Mouse (Mus musculus): Measurements from ENCODE around the gene Nav3. TPM values are rescaled to one million over a fixed set of nuclear protein-coding genes. Genes with fewer than 3 reads are reported as not detected.
"Not testable (repeated sequence)": the region's sequence is repeated elsewhere in the genome, so short reads cannot be mapped to it uniquely, and the experiment has no call there.

Nav3 gene
- polyA plus RNA-seq, 1 experiment from 2014 or later = 1.6 TPM

DNA sequence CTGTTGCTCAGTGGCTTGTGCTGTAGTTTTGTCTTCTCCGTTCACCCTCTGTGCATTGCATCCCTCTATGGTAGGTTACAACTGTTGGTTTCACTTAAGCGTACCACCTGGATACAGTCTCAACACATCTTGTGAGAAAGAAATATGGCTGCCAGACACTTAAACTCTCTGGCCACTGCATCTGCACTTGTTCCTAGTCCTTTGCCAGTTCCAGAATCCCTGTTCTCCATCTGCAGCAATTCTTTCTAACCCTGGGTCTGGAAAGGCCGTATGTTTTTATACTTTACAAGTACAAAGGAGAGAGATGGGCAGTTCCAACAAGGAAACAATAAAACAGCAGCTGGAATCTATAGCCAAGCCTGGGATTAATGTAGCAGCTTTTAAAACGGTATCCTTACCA is 418.5 kb downstream of the Nav3 start:
- Histone ChIP-seq H3K4me3 (no peak overlapping the region), H3K27ac (ENCODE audit: poor library complexity, severe bottlenecking) (no peak overlapping the region), H3K36me3 (no peaks in the 10 kb centered on the region), H3K9ac (no peak overlapping the region), H3K4me1 (replicated peaks) (no peaks in the 10 kb centered on the region), H3K4me2 (no peak overlapping the region), H3K9me3 (replicated peaks) (no peaks in the 10 kb centered on the region), H3K27me3 (replicated peaks) (no peaks in the 10 kb centered on the region)
- WGBS = 82% methylated on average over 4 of the region's 4 CpGs
- no peak for ATAC-seq (ENCODE audit: insufficient number of reproducible peaks, low FRiP score)

DNA sequence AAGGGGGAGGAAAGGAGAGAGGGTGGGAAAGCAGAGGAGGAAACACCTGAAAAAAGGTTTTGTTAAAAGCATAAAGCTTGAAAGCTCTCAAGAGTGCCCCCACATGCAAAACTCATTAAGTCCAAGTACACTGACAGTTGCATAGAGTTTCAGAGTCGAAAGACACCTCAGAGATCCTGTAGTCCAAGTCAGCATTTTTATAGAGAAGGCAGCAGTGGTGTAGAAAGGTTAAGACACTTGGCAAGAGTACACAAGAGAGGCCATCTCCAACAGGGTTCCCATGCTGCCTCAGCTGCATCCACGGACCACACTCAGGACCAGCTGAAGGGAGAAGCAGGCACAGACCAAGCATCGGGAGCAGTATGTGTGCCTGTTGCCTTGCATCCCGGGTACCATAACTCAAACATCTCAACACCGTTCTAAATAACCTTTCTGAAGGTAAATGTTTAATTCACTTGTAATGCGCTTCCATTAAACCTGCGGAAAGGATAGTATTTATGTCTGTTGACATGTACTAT is 421.4 kb downstream of the Nav3 start:
- Histone ChIP-seq H3K4me3 (no peak overlapping the region), H3K4me1 (replicated peaks) (no peaks in the 10 kb centered on the region), H3K27me3 (replicated peaks) (no peaks in the 10 kb centered on the region), H3K4me2 (no peak overlapping the region), H3K36me3 (no peaks in the 10 kb centered on the region), H3K9me3 (replicated peaks) (no peaks in the 10 kb centered on the region), H3K9ac (no peak overlapping the region), H3K27ac (ENCODE audit: poor library complexity, severe bottlenecking) (no peak overlapping the region)
- ATAC-seq (ENCODE audit: insufficient number of reproducible peaks, low FRiP score) = no peak
- WGBS = 88% methylated on average over 7 of the region's 7 CpGs

DNA sequence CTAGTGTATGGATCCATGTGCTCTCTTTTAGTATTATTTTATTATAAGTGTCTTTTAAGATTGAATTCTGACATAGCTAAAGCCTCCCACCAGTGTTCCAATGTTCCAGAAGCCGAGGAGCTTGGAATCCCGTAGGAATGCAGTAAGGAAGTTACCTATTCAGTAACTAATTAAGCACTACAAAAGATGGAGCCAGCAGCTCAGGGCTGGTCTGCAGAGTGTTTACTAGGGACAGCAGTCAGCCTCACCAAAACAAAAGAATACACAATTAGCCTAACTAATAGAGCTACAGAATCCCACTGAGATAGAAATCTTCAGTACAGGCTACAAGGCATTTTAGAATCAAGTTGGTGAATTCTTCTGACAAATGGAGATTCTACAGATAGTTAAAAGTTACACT is 431.1 kb downstream of the Nav3 start:
- H3K9me3 ChIP-seq (replicated peaks); H3K9ac ChIP-seq; H3K27me3 ChIP-seq (replicated peaks); H3K4me1 ChIP-seq (replicated peaks); ATAC-seq (ENCODE audit: insufficient number of reproducible peaks, low FRiP score); H3K36me3 ChIP-seq; H3K27ac ChIP-seq (ENCODE audit: poor library complexity, severe bottlenecking); H3K4me3 ChIP-seq; H3K4me2 ChIP-seq: not testable (repeated sequence)
- WGBS = 83% methylated on average over 2 of the region's 2 CpGs

DNA sequence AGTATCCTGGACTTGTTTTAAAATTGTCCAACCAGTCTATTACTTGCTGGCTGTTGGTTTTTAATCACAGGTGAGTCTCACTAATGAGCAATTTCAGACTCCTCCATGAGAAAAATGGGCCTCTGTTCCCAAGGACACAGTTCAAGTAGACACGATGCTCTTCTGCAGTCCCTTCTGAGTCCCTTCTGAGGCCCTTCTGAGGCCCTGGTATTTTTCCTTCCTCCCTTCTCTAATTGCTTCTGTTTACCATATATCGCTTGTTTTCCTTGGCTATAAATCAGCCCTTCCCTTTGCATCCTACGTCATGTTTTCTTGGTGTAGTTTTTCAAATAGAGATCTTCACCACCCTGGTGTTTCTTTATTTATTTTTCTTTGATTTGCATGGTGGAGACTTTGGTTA is 433.9 kb downstream of the Nav3 start:
- Histone ChIP-seq H3K4me2 (no peak overlapping the region), H3K27ac (ENCODE audit: poor library complexity, severe bottlenecking) (no peak overlapping the region), H3K9ac (no peak overlapping the region), H3K27me3 (replicated peaks) (no peaks in the 10 kb centered on the region), H3K36me3 (no peaks in the 10 kb centered on the region), H3K4me1 (replicated peaks) (no peaks in the 10 kb centered on the region), H3K4me3 (no peak overlapping the region), H3K9me3 (replicated peaks) (0 out of 2 replicates have a peak, but pooled peaks cover 3% of the 10 kb centered on the region)
- 73% methylated on average over 3 of the region's 3 CpGs for WGBS
- ATAC-seq (ENCODE audit: insufficient number of reproducible peaks, low FRiP score) = no peak

DNA sequence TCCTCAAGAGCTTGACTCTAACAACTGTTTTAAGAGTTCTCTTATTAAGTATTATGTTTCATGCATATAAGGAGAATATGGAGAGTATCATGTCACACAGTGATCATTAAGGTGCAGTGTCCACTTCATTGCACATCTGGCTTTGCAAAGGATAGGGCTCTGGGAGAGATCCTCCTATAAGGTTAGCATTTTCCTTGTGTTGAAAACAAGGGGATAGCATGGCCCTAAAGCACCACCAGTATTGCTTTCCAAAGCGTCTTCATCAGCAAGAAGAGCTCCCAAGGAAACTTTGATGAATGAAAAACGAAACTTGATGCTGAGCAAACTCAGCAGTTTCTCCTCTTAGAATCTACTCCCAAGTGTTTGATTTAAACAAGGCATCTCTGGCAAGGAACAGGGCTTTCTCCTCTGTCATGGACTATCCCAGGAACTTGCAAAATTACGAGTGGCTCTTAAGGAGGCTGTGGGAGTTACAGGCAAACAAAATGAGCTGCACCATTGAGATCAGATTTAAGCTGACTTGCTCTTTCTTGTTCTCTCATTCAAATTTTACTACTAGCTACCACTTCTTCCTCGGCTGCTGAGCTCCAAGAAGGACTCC is 436.6 kb downstream of the Nav3 start:
- no peak for ATAC-seq (ENCODE audit: insufficient number of reproducible peaks, low FRiP score)
- 60% methylated on average over 4 of the region's 4 CpGs for WGBS

DNA sequence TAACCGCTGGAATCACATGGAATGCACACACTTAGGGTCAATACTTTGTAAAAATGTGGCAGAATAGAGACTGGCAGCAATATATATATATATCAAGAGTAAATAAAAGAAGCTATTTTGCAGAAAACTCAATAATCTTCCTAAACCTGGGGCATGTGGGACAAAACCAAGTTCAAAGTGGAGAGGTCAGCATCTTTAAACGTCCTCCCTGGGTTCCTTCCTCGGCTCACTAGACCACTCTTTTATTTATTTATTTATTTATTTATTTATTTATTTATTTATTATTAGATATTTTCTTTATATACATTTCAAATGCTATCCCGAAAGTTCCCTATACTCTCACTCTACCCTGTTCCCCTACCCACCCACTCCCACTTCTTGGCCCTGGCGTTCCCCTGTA is 454.7 kb downstream of the Nav3 start:
- not testable (repeated sequence) for H3K27me3 ChIP-seq (replicated peaks); H3K9ac ChIP-seq; H3K9me3 ChIP-seq (replicated peaks); H3K4me3 ChIP-seq; H3K4me1 ChIP-seq (replicated peaks); H3K4me2 ChIP-seq; H3K27ac ChIP-seq (ENCODE audit: poor library complexity, severe bottlenecking); H3K36me3 ChIP-seq; ATAC-seq (ENCODE audit: insufficient number of reproducible peaks, low FRiP score)
- 79% methylated on average over 5 of the region's 5 CpGs for WGBS

More for the DNA sequence above, 436.6 kb downstream of the Nav3 start:
- Histone ChIP-seq H3K27ac (ENCODE audit: poor library complexity, severe bottlenecking) (no peak overlapping the region), H3K9ac (no peak overlapping the region), H3K4me1 (replicated peaks) (no peaks in the 10 kb centered on the region), H3K36me3 (no peaks in the 10 kb centered on the region), H3K4me2 (no peak overlapping the region), H3K9me3 (replicated peaks) (0 out of 2 replicates have a peak, but pooled peaks cover 3% of the 10 kb centered on the region), H3K4me3 (no peak overlapping the region), H3K27me3 (replicated peaks) (no peaks in the 10 kb centered on the region)

DNA sequence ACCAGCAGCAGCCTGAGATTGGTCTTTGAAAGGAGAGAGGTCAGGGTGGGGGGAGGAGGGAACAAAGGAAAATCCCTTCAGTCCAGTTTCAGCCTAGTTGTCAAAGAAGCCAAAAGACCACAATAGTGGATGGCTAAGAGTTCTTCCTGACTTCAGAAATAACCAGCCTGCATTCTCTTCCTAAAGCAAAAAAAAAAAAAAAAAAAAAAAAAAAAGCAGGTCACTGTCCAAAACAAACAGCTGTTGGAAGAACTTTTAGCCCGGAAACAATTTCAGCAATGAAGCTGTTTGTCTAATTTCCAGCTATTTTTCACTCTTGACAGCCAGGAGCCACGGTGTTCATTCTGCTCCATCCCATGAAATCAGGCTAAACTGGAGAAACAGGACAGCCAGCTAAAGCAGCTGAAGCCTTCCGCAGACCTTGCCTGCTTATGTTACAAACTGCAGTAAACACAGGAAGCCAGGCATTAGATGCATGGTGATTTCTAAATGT is 455.2 kb downstream of the Nav3 start:
- 44% methylated on average over 3 of the region's 3 CpGs for WGBS
- Histone ChIP-seq H3K27ac (ENCODE audit: poor library complexity, severe bottlenecking) (no peak overlapping the region), H3K4me3 (no peak overlapping the region), H3K9me3 (replicated peaks) (no peaks in the 10 kb centered on the region), H3K36me3 (no peaks in the 10 kb centered on the region), H3K4me2 (no peak overlapping the region), H3K4me1 (replicated peaks) (no peaks in the 10 kb centered on the region), H3K27me3 (replicated peaks) (no peaks in the 10 kb centered on the region), H3K9ac (no peak overlapping the region)
- no peak for ATAC-seq (ENCODE audit: insufficient number of reproducible peaks, low FRiP score)

DNA sequence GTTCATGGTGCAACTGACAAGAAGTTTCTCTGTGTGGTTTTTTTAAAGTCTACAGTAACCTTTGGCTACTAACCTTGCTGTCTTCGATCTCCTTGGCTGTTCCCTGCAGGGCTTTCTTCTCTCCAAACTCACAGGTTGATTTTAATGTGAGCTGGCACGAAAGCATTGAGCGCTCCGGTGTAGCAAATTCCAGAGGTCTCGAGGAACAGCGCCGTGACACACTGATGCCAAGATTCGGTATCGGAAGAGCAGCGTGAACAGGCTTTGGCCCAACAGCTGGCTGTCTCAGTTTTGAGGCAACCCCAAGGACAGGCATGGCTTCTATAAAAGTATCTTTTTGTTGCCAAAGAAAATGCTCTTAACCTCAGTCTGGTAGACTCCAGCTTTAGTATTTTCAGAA is 456.1 kb downstream of the Nav3 start:
- Histone ChIP-seq H3K9ac (no peak overlapping the region), H3K27ac (ENCODE audit: poor library complexity, severe bottlenecking) (no peak overlapping the region), H3K4me2 (no peak overlapping the region), H3K4me1 (replicated peaks) (no peaks in the 10 kb centered on the region), H3K36me3 (no peaks in the 10 kb centered on the region), H3K27me3 (replicated peaks) (no peaks in the 10 kb centered on the region), H3K4me3 (no peak overlapping the region), H3K9me3 (replicated peaks) (no peaks in the 10 kb centered on the region)
- ATAC-seq (ENCODE audit: insufficient number of reproducible peaks, low FRiP score) = no peak
- 75% methylated on average over 10 of the region's 10 CpGs for WGBS

DNA sequence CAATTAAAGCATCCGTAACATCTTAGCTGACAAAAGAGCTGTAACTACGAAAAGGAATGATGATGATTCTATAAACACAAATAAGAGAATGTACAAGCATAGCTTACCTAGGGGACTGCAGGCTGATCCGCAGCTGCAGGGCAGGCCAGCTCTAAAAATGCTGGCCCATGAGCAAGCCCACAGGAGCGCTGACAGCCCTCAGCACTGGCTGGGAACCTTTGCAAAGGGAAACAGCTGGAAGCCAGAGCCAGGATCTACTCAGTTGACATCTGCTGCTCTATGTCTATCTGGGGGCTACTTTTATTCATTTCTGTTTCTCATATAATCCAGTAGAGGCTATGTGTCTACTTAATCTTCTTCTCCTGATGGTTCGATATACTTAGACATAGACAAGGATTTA is 461.7 kb downstream of the Nav3 start:
- no peak overlapping the region for H3K27ac ChIP-seq (ENCODE audit: poor library complexity, severe bottlenecking)
- H3K9ac ChIP-seq = no peak overlapping the region
- WGBS = 77% methylated on average over 5 of the region's 5 CpGs
- no peaks in the 10 kb centered on the region for H3K9me3 ChIP-seq (replicated peaks)
- H3K4me3 ChIP-seq = no peak overlapping the region
- no peak overlapping the region for H3K4me2 ChIP-seq
- H3K27me3 ChIP-seq (replicated peaks) = no peaks in the 10 kb centered on the region
- ATAC-seq (ENCODE audit: insufficient number of reproducible peaks, low FRiP score) = no peak
- H3K4me1 ChIP-seq (replicated peaks) = no peaks in the 10 kb centered on the region
- no peaks in the 10 kb centered on the region for H3K36me3 ChIP-seq

DNA sequence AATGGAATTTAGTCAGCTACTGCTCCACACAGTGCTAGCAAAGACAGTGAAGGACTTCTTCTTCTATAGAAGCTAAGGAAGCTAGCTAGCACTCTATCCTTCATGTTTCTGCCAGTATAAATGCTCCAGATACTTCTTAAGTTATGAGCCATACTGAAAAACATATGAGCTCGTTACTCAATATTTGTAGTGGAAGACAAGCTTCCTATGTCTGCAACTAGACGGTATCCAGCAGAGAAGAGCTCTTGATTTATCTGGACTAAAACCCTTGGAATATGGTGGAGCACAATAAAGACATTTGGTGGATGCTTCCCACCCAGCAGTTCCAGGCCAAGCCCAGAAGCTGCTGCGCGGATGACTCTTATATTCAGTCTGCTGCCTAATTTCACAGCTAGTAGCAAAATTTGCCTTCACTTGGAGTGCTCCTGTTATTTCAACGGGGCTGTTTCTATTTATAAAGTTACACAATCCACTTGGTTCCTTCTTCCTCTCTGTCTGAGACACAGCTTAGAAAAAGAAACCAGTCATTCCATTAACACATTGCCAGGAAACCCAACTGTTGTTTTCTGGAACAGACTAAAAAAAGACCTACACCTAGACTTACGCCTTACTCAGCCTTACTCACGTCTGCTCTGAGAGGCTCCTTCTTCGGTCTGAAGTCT is 470.0 kb downstream of the Nav3 start:
- 59% methylated on average over 8 of the region's 8 CpGs for WGBS
- Histone ChIP-seq H3K4me1 (replicated peaks) (0 out of 2 replicates have a peak, but pooled peaks cover 2% of the 10 kb centered on the region), H3K4me2 (no peak overlapping the region), H3K9ac (no peak overlapping the region), H3K27ac (ENCODE audit: poor library complexity, severe bottlenecking) (no peak overlapping the region), H3K4me3 (no peak overlapping the region), H3K27me3 (replicated peaks) (no peaks in the 10 kb centered on the region), H3K36me3 (no peaks in the 10 kb centered on the region), H3K9me3 (replicated peaks) (no peaks in the 10 kb centered on the region)
- no peak for ATAC-seq (ENCODE audit: insufficient number of reproducible peaks, low FRiP score)

DNA sequence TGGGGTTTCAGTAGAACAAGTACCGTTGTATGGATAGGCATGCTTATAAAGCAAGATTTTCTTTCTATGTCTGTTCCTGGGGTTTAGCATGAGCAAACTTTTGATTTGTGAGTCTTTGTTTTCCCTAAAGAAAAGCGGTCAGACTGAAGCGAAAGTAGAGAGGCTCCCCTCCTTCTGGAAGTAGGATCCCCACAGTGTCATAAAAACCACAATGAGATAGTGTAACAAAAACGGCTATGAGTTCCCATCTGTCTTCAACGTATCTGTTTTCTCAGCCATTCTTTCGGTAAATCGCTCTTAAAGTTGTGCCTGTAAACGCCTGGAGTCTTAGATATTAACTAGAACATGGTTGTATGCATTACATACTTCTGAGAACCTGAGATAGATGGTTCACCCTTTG is 479.7 kb downstream of the Nav3 start:
- WGBS = 83% methylated on average over 8 of the region's 8 CpGs
- Histone ChIP-seq H3K4me1 (replicated peaks) (no peaks in the 10 kb centered on the region), H3K9me3 (replicated peaks) (no peaks in the 10 kb centered on the region), H3K27ac (ENCODE audit: poor library complexity, severe bottlenecking) (no peak overlapping the region), H3K4me3 (no peak overlapping the region), H3K27me3 (replicated peaks) (no peaks in the 10 kb centered on the region), H3K36me3 (no peaks in the 10 kb centered on the region), H3K4me2 (no peak overlapping the region), H3K9ac (no peak overlapping the region)
- no peak for ATAC-seq (ENCODE audit: insufficient number of reproducible peaks, low FRiP score)

All from heart, embryonic 12.5 days (tissue).